Mouse (Mus musculus): ENCODE measurements around the gene Sbno2. TPM values are rescaled to one million over a fixed set of nuclear protein-coding genes. Genes with fewer than 3 reads are reported as not detected.

Sbno2 gene
- polyA plus RNA-seq, 1 experiment from 2014 or later: 16.8 TPM

- H3K27me3 ChIP-seq (replicated peaks): no peaks in the 10 kb centered on the region
- peak; percentile 12; the same call in 1 of the 2 replicates for ATAC-seq (replicated peaks)
- 25% methylated on average over 27 of the region's 27 CpGs for WGBS
- H3K4me1 ChIP-seq: peaks cover 27% of the 10 kb centered on the region
- H3K27ac ChIP-seq: no peak overlapping the region
- 0 out of 2 replicates have a peak overlapping the region, but pooled peaks have one; percentile 8 for H3K4me3 ChIP-seq
- peaks cover 70% of the 10 kb centered on the region for H3K36me3 ChIP-seq (replicated peaks)
- H3K4me2 ChIP-seq: peak overlapping the region; percentile 12
- no peaks in the 10 kb centered on the region for H3K9me3 ChIP-seq
- no peak overlapping the region for H3K9ac ChIP-seq
Measured at GRCm38 (mm10) chr10:80131952-80132350, 26.6 kb upstream of the Sbno2 start.

GRCm38 (mm10) chr10:80131316-80131951 lies 26.1 kb upstream of the Sbno2 start:
- Histone ChIP-seq H3K4me2 (peak overlapping the region; percentile 12), H3K27ac (peak overlapping the region; percentile 2; the same call in 1 of the 2 replicates), H3K27me3 (replicated peaks) (no peaks in the 10 kb centered on the region), H3K9me3 (no peaks in the 10 kb centered on the region), H3K4me3 (0 out of 2 replicates have a peak overlapping the region, but pooled peaks have one; percentile 8), H3K4me1 (peaks cover 22% of the 10 kb centered on the region), H3K9ac (no peak overlapping the region), H3K36me3 (replicated peaks) (peaks cover 75% of the 10 kb centered on the region)
- 14% methylated on average over 55 of the region's 55 CpGs for WGBS
- peak; percentile 62 for ATAC-seq (replicated peaks)

GRCm38 (mm10) chr10:80130403-80131031 lies 25.1 kb upstream of the Sbno2 start:
- Histone ChIP-seq H3K36me3 (replicated peaks) (peaks cover 82% of the 10 kb centered on the region), H3K27ac (peak overlapping the region; percentile 2; the same call in 1 of the 2 replicates), H3K4me3 (no peak overlapping the region), H3K4me2 (no peak overlapping the region), H3K9me3 (no peaks in the 10 kb centered on the region), H3K9ac (no peak overlapping the region), H3K4me1 (peaks cover 18% of the 10 kb centered on the region), H3K27me3 (replicated peaks) (no peaks in the 10 kb centered on the region)
- no peak for ATAC-seq (replicated peaks)
- 85% methylated on average over 18 of the region's 18 CpGs for WGBS

GRCm38 (mm10) chr10:80129846-80130245 lies 24.5 kb upstream of the Sbno2 start:
- Histone ChIP-seq H3K27ac (no peak overlapping the region), H3K4me1 (peaks cover 18% of the 10 kb centered on the region), H3K27me3 (replicated peaks) (no peaks in the 10 kb centered on the region), H3K4me2 (no peak overlapping the region), H3K4me3 (no peak overlapping the region), H3K9ac (no peak overlapping the region), H3K9me3 (no peaks in the 10 kb centered on the region), H3K36me3 (replicated peaks) (peaks cover 75% of the 10 kb centered on the region)
- no peak for ATAC-seq (replicated peaks)
- WGBS: 96% methylated on average over 9 of the region's 9 CpGs

GRCm38 (mm10) chr10:80127920-80128319 lies 22.5 kb upstream of the Sbno2 start:
- Histone ChIP-seq H3K27me3 (replicated peaks) (no peaks in the 10 kb centered on the region), H3K9me3 (no peaks in the 10 kb centered on the region), H3K4me2 (no peak overlapping the region), H3K4me3 (no peak overlapping the region), H3K9ac (no peak overlapping the region), H3K36me3 (replicated peaks) (peaks cover 57% of the 10 kb centered on the region), H3K27ac (no peak overlapping the region), H3K4me1 (peaks cover 14% of the 10 kb centered on the region)
- WGBS: 92% methylated on average over 8 of the region's 8 CpGs
- ATAC-seq (replicated peaks): no peak

- no peaks in the 10 kb centered on the region for H3K27me3 ChIP-seq (replicated peaks)
- no peak overlapping the region for H3K9ac ChIP-seq
- peaks cover 10% of the 10 kb centered on the region for H3K4me1 ChIP-seq
- 92% methylated on average over 9 of the region's 9 CpGs for WGBS
- H3K36me3 ChIP-seq (replicated peaks): peaks cover 38% of the 10 kb centered on the region
- no peak overlapping the region for H3K4me3 ChIP-seq
- no peak overlapping the region for H3K4me2 ChIP-seq
- H3K9me3 ChIP-seq: no peaks in the 10 kb centered on the region
- no peak overlapping the region for H3K27ac ChIP-seq
- ATAC-seq (replicated peaks): no peak
Measured at GRCm38 (mm10) chr10:80123932-80124562, 18.7 kb upstream of the Sbno2 start.

- WGBS: 94% methylated on average over 2 of the region's 2 CpGs
- Histone ChIP-seq H3K9ac (no peak overlapping the region), H3K4me2 (no peak overlapping the region), H3K4me1 (peaks cover 34% of the 10 kb centered on the region), H3K36me3 (replicated peaks) (peaks cover 17% of the 10 kb centered on the region), H3K4me3 (no peak overlapping the region), H3K27ac (no peak overlapping the region), H3K27me3 (replicated peaks) (no peaks in the 10 kb centered on the region), H3K9me3 (no peaks in the 10 kb centered on the region)
- ATAC-seq (replicated peaks): no peak
Measured at GRCm38 (mm10) chr10:80121639-80122038, 16.3 kb upstream of the Sbno2 start.

GRCm38 (mm10) chr10:80120146-80120545 lies 14.8 kb upstream of the Sbno2 start:
- no peaks in the 10 kb centered on the region for H3K27me3 ChIP-seq (replicated peaks)
- H3K36me3 ChIP-seq (replicated peaks): peaks cover 7% of the 10 kb centered on the region; the same call in 1 of the 2 replicates
- no peak overlapping the region for H3K4me3 ChIP-seq
- no peak overlapping the region for H3K4me2 ChIP-seq
- no peak for ATAC-seq (replicated peaks)
- H3K9ac ChIP-seq: peak overlapping the region; percentile 4; the same call in 1 of the 2 replicates
- H3K4me1 ChIP-seq: peaks cover 37% of the 10 kb centered on the region
- H3K9me3 ChIP-seq: no peaks in the 10 kb centered on the region
- WGBS: 74% methylated on average over 2 of the region's 2 CpGs
- H3K27ac ChIP-seq: no peak overlapping the region

GRCm38 (mm10) chr10:80118552-80118951 lies 13.2 kb upstream of the Sbno2 start:
- Histone ChIP-seq H3K9me3 (no peaks in the 10 kb centered on the region), H3K36me3 (replicated peaks) (0 out of 2 replicates have a peak, but pooled peaks cover 7% of the 10 kb centered on the region), H3K27ac (no peak overlapping the region), H3K4me2 (peak overlapping the region; percentile 92), H3K4me1 (peaks cover 43% of the 10 kb centered on the region), H3K4me3 (peak overlapping the region; percentile 86; the same call in 1 of the 2 replicates), H3K27me3 (replicated peaks) (no peaks in the 10 kb centered on the region), H3K9ac (peak overlapping the region; percentile 34; the same call in 1 of the 2 replicates)
- ATAC-seq (replicated peaks): no peak
- WGBS: 49% methylated on average over 6 of the region's 6 CpGs

GRCm38 (mm10) chr10:80117736-80118135 lies 12.4 kb upstream of the Sbno2 start:
- no peaks in the 10 kb centered on the region for H3K9me3 ChIP-seq
- H3K4me1 ChIP-seq: peaks cover 43% of the 10 kb centered on the region
- 0 out of 2 replicates have a peak, but pooled peaks cover 7% of the 10 kb centered on the region for H3K36me3 ChIP-seq (replicated peaks)
- H3K4me2 ChIP-seq: peak overlapping the region; percentile 92
- no peak for ATAC-seq (replicated peaks)
- H3K27me3 ChIP-seq (replicated peaks): no peaks in the 10 kb centered on the region
- no peak overlapping the region; the same call in 1 of the 2 replicates for H3K27ac ChIP-seq
- WGBS: 73% methylated on average over 1 of the region's 1 CpGs
- peak overlapping the region; percentile 33 for H3K9ac ChIP-seq
- H3K4me3 ChIP-seq: peak overlapping the region; percentile 86

GRCm38 (mm10) chr10:80116927-80117691 lies 11.7 kb upstream of the Sbno2 start:
- Histone ChIP-seq H3K27ac (peak overlapping the region; percentile 13; the same call in 1 of the 2 replicates), H3K9me3 (no peaks in the 10 kb centered on the region), H3K36me3 (replicated peaks) (0 out of 2 replicates have a peak, but pooled peaks cover 6% of the 10 kb centered on the region), H3K27me3 (replicated peaks) (no peaks in the 10 kb centered on the region), H3K4me2 (peak overlapping the region; percentile 92), H3K4me1 (peaks cover 43% of the 10 kb centered on the region), H3K9ac (peak overlapping the region; percentile 82), H3K4me3 (peak overlapping the region; percentile 86)
- ATAC-seq (replicated peaks): no peak
- 6% methylated on average over 30 of the region's 30 CpGs for WGBS

- Histone ChIP-seq H3K4me1 (peaks cover 43% of the 10 kb centered on the region), H3K36me3 (replicated peaks) (no peaks in the 10 kb centered on the region), H3K27me3 (replicated peaks) (no peaks in the 10 kb centered on the region), H3K4me2 (peak overlapping the region; percentile 92), H3K4me3 (peak overlapping the region; percentile 86), H3K9me3 (no peaks in the 10 kb centered on the region), H3K27ac (no peak overlapping the region), H3K9ac (peak overlapping the region; percentile 82)
- WGBS: under 1% methylated on average over 27 of the region's 27 CpGs
- ATAC-seq (replicated peaks): no peak
Measured at GRCm38 (mm10) chr10:80116563-80116926, 11.2 kb upstream of the Sbno2 start.

All from midbrain, embryonic 15.5 days (tissue).